Mouse (Mus musculus): Measurements from ENCODE around the gene Gm15023. TPM values are rescaled to one million over a fixed set of nuclear protein-coding genes. Genes with fewer than 3 reads are reported as not detected.
"Not testable (repeated sequence)": the region's sequence is repeated elsewhere in the genome, so short reads cannot be mapped to it uniquely, and the experiment has no call there.

Gene Gm15023
- polyA plus RNA-seq (2014; fragmentation: Nextera tagmentation; extraction: Ambion mirVana) = not detected in 2 replicates

- 95% methylated on average over 3 of the region's 14 CpGs for WGBS (ENCODE audit: insufficient replicate concordance)
- not testable (repeated sequence) for ATAC-seq (replicated peaks; ENCODE audit: insufficient number of reproducible peaks, low FRiP score, low TSS enrichment)
Measured at GRCm38 (mm10) chrX:135177532-135177931, at the start of gene Gm15023. Gm15023 (minus strand) TSS chrX:135177632.

GRCm38 (mm10) chrX:135210436-135211221 lies 33.2 kb upstream of the Gm15023 start, which contains the start of gene Tceal6:
Tceal6 (minus strand) TSS chrX:135210687.
- WGBS (ENCODE audit: insufficient replicate concordance) = 30% methylated on average over 11 of the region's 13 CpGs
- no peak within 1 kb of the TSS for H3K27ac ChIP-seq (ENCODE audit: low read depth, low read length)
- H3K4me2 ChIP-seq = peak within 1 kb of the TSS; percentile 66
- H3K9ac ChIP-seq (ENCODE audit: low read depth, low read length) = no peak within 1 kb of the TSS
- peak within 1 kb of the TSS; percentile 39 for H3K4me3 ChIP-seq (ENCODE audit: low read depth, low read length)
- H3K9me3 ChIP-seq (replicated peaks; ENCODE audit: control insufficient read depth, low read length) = no peaks in the 10 kb centered on the region
- H3K36me3 ChIP-seq (ENCODE audit: control insufficient read depth, insufficient read depth, low read length) = no peaks in the 10 kb centered on the region
- H3K27me3 ChIP-seq (ENCODE audit: control insufficient read depth, insufficient read depth, low read length) = no peaks in the 10 kb centered on the region; the same call in 1 of the 2 replicates
- ATAC-seq (replicated peaks; ENCODE audit: insufficient number of reproducible peaks, low FRiP score, low TSS enrichment) = no peak
- H3K4me1 ChIP-seq (ENCODE audit: control insufficient read depth, insufficient read depth, low read length) = no peaks in the 10 kb centered on the region

More at GRCm38 (mm10) chrX:135177532-135177931, at the start of gene Gm15023:
- H3K4me2 ChIP-seq; H3K4me1 ChIP-seq (ENCODE audit: control insufficient read depth, insufficient read depth, low read length); H3K4me3 ChIP-seq (ENCODE audit: low read depth, low read length); H3K9me3 ChIP-seq (replicated peaks; ENCODE audit: control insufficient read depth, low read length); H3K27ac ChIP-seq (ENCODE audit: low read depth, low read length); H3K27me3 ChIP-seq (ENCODE audit: control insufficient read depth, insufficient read depth, low read length); H3K36me3 ChIP-seq (ENCODE audit: control insufficient read depth, insufficient read depth, low read length); H3K9ac ChIP-seq (ENCODE audit: low read depth, low read length): not testable (repeated sequence)

GRCm38 (mm10) chrX:135209773-135210435 lies 32.5 kb upstream of the Gm15023 start:
- Histone ChIP-seq H3K4me3 (ENCODE audit: low read depth, low read length) (peak overlapping the region; percentile 39), H3K4me2 (peak overlapping the region; percentile 66)
- not testable (repeated sequence) for ATAC-seq (replicated peaks; ENCODE audit: insufficient number of reproducible peaks, low FRiP score, low TSS enrichment); H3K9ac ChIP-seq (ENCODE audit: low read depth, low read length); H3K27ac ChIP-seq (ENCODE audit: low read depth, low read length); H3K4me1 ChIP-seq (ENCODE audit: control insufficient read depth, insufficient read depth, low read length); H3K9me3 ChIP-seq (replicated peaks; ENCODE audit: control insufficient read depth, low read length); H3K36me3 ChIP-seq (ENCODE audit: control insufficient read depth, insufficient read depth, low read length); H3K27me3 ChIP-seq (ENCODE audit: control insufficient read depth, insufficient read depth, low read length)
- WGBS (ENCODE audit: insufficient replicate concordance) = 24% methylated on average over 18 of the region's 21 CpGs

- H3K9me3 ChIP-seq (replicated peaks; ENCODE audit: control insufficient read depth, low read length); H3K4me1 ChIP-seq (ENCODE audit: control insufficient read depth, insufficient read depth, low read length); H3K36me3 ChIP-seq (ENCODE audit: control insufficient read depth, insufficient read depth, low read length); H3K9ac ChIP-seq (ENCODE audit: low read depth, low read length); H3K27ac ChIP-seq (ENCODE audit: low read depth, low read length); H3K27me3 ChIP-seq (ENCODE audit: control insufficient read depth, insufficient read depth, low read length); ATAC-seq (replicated peaks; ENCODE audit: insufficient number of reproducible peaks, low FRiP score, low TSS enrichment); H3K4me3 ChIP-seq (ENCODE audit: low read depth, low read length); H3K4me2 ChIP-seq: not testable (repeated sequence)
- no CpG with 5 or more reads among the region's 6 CpGs for WGBS (ENCODE audit: insufficient replicate concordance)
Measured at GRCm38 (mm10) chrX:135189924-135190323, 12.5 kb upstream of the Gm15023 start.

- WGBS (ENCODE audit: insufficient replicate concordance) = no CpG with 5 or more reads among the region's 3 CpGs
- ATAC-seq (replicated peaks; ENCODE audit: insufficient number of reproducible peaks, low FRiP score, low TSS enrichment) = not testable (repeated sequence)
Measured at GRCm38 (mm10) chrX:135188661-135189060, 11.2 kb upstream of the Gm15023 start.

More at GRCm38 (mm10) chrX:135188661-135189060, 11.2 kb upstream of the Gm15023 start:
- H3K36me3 ChIP-seq (ENCODE audit: control insufficient read depth, insufficient read depth, low read length); H3K4me1 ChIP-seq (ENCODE audit: control insufficient read depth, insufficient read depth, low read length); H3K9ac ChIP-seq (ENCODE audit: low read depth, low read length); H3K9me3 ChIP-seq (replicated peaks; ENCODE audit: control insufficient read depth, low read length); H3K4me2 ChIP-seq; H3K27me3 ChIP-seq (ENCODE audit: control insufficient read depth, insufficient read depth, low read length); H3K4me3 ChIP-seq (ENCODE audit: low read depth, low read length); H3K27ac ChIP-seq (ENCODE audit: low read depth, low read length): not testable (repeated sequence)

Other genes starting within 250 kb of the Gm15023 start
- gene Nxf2, start 212.9 kb downstream of the Gm15023 start, polyA plus RNA-seq (2014; fragmentation: Nextera tagmentation; extraction: Ambion mirVana) = 0.52 and 1.2 TPM in 2 replicates
- 9.7 and 10.7 TPM in 2 replicates for gene Zmat1, start 168.4 kb downstream of the Gm15023 start, polyA plus RNA-seq (2014; fragmentation: Nextera tagmentation; extraction: Ambion mirVana)
- gene Tceal6, start 33.1 kb upstream of the Gm15023 start, polyA plus RNA-seq (2014; fragmentation: Nextera tagmentation; extraction: Ambion mirVana) = 0.61 and 0.74 TPM in 2 replicates
- gene Pramel3, start 124.7 kb upstream of the Gm15023 start, polyA plus RNA-seq (2014; fragmentation: Nextera tagmentation; extraction: Ambion mirVana) = not detected in 2 replicates
- gene Gm5128, start 195.7 kb upstream of the Gm15023 start, polyA plus RNA-seq (2014; fragmentation: Nextera tagmentation; extraction: Ambion mirVana) = not detected in 2 replicates

Measured in heart, embryonic 11.5 days (tissue).